Mouse (Mus musculus): ENCODE measurements around the gene Ephb1. TPM values are rescaled to one million over a fixed set of nuclear protein-coding genes. Genes with fewer than 3 reads are reported as not detected.

Gene Ephb1
- polyA plus RNA-seq, 1 experiment from 2014 or later, result 1.7 TPM

DNA sequence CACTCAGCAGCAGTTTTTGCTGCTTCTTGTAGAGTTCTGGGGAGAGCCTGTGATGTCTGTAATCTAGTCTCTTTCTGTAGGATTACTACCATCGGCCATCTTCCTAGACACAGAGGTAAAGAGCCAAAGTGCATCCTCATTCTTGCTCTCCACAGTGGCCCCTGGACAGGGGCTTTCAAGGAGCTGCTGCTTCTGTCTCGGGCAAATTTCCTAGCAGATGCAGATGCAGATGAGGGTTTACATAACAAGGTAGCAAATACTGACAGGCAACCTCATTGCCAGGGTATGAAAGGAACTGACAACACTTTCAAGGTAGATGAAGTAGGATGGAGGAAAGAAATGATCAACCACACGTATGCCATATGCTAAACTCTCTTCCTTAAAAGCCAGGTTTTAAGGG is 4.2 kb upstream of the Ephb1 start:
- H3K9ac ChIP-seq (ENCODE audit: low read length), result no peak overlapping the region
- H3K9me3 ChIP-seq (ENCODE audit: control insufficient read depth, low read length), result no peaks in the 10 kb centered on the region
- H3K27me3 ChIP-seq (ENCODE audit: control insufficient read depth, insufficient read depth, low read length), result peaks cover 56% of the 10 kb centered on the region
- WGBS, result 74% methylated on average over 3 of the region's 3 CpGs
- no peak overlapping the region for H3K4me2 ChIP-seq (ENCODE audit: low read length)
- no peak for ATAC-seq (ENCODE audit: insufficient number of reproducible peaks, insufficient read depth, low FRiP score, low read depth)
- H3K4me3 ChIP-seq (ENCODE audit: control insufficient read depth in 1 of 2, insufficient read depth in 1 of 2, low read depth in 1 of 2, low read length in 2 of 2), result no peak overlapping the region
- peaks cover 0 to 7% of the 10 kb centered on the region in 2 experiments; a peak in 1 of 4 replicates for H3K4me1 ChIP-seq (ENCODE audit: control insufficient read depth in 2 of 2, insufficient read depth in 2 of 2, low read length in 2 of 2)
- no peak overlapping the region for H3K27ac ChIP-seq (replicated peaks in 1 of 2; ENCODE audit: control insufficient read depth in 1 of 2, insufficient read depth in 1 of 2, low read depth in 2 of 2, low read length in 2 of 2)
- H3K36me3 ChIP-seq (ENCODE audit: control insufficient read depth, insufficient read depth, low read length), result no peaks in the 10 kb centered on the region

DNA sequence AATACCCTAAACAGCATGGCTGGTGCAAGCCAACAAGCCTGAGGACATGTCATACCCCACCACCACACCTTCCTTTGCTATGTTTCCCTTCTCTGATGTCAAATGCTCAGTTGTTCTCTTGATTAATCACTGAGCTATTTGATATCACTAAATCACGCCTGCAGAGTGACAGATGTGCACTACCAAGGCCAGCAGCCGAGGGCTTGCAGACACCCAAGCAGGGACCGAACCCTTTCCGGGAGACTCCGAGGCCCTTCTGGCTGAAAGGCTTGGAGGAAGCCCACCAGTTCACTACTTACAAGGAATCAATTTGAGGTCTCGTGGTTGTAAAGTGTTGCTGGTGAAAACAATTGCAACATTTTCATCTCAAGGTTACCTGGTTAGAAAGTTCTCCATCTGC is 3.5 kb upstream of the Ephb1 start:
- WGBS, result 74% methylated on average over 6 of the region's 6 CpGs
- H3K9ac ChIP-seq (ENCODE audit: low read length), result no peak overlapping the region
- ATAC-seq (ENCODE audit: insufficient number of reproducible peaks, insufficient read depth, low FRiP score, low read depth), result no peak
- H3K27ac ChIP-seq (replicated peaks in 1 of 2; ENCODE audit: control insufficient read depth in 1 of 2, insufficient read depth in 1 of 2, low read depth in 2 of 2, low read length in 2 of 2), result no peak overlapping the region
- H3K4me2 ChIP-seq (ENCODE audit: low read length), result no peak overlapping the region
- peaks cover 63% of the 10 kb centered on the region for H3K27me3 ChIP-seq (ENCODE audit: control insufficient read depth, insufficient read depth, low read length)
- H3K4me1 ChIP-seq (ENCODE audit: control insufficient read depth in 2 of 2, insufficient read depth in 2 of 2, low read length in 2 of 2), result peaks cover 0 to 14% of the 10 kb centered on the region in 2 experiments; a peak in 2 of 4 replicates
- no peak overlapping the region for H3K4me3 ChIP-seq (ENCODE audit: control insufficient read depth in 1 of 2, insufficient read depth in 1 of 2, low read depth in 1 of 2, low read length in 2 of 2)
- no peaks in the 10 kb centered on the region for H3K9me3 ChIP-seq (ENCODE audit: control insufficient read depth, low read length)
- no peaks in the 10 kb centered on the region for H3K36me3 ChIP-seq (ENCODE audit: control insufficient read depth, insufficient read depth, low read length)

DNA sequence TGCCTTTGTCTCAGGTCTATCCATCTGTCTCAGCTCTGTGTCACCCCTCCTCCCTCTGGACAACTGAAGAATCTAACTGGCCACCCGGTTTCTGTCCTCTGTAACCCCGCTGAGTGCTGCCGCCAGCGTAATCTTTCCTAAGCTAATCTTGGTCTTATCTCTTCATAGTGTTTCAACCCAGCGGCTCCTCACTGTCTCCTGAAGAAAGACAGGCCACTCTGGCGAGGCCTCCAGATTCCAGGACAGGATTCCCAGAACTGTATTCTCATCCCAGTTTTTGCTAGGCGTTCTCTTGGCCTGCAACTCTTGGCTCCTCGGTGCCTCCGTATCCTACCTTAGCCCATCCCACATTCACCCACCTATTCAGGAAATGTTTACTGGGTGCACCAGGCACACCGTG is 2.0 kb upstream of the Ephb1 start:
- H3K4me1 ChIP-seq (ENCODE audit: control insufficient read depth in 2 of 2, insufficient read depth in 2 of 2, low read length in 2 of 2), result peaks cover 0 to 18% of the 10 kb centered on the region in 2 experiments; a peak in 2 of 4 replicates
- no peak for ATAC-seq (ENCODE audit: insufficient number of reproducible peaks, insufficient read depth, low FRiP score, low read depth)
- H3K9ac ChIP-seq (ENCODE audit: low read length), result no peak overlapping the region
- no peaks in the 10 kb centered on the region for H3K36me3 ChIP-seq (ENCODE audit: control insufficient read depth, insufficient read depth, low read length)
- H3K9me3 ChIP-seq (ENCODE audit: control insufficient read depth, low read length), result no peaks in the 10 kb centered on the region
- 11% methylated on average over 10 of the region's 10 CpGs for WGBS
- no peak overlapping the region for H3K4me3 ChIP-seq (ENCODE audit: control insufficient read depth in 1 of 2, insufficient read depth in 1 of 2, low read depth in 1 of 2, low read length in 2 of 2)
- no peak overlapping the region for H3K4me2 ChIP-seq (ENCODE audit: low read length)
- H3K27ac ChIP-seq (replicated peaks in 1 of 2; ENCODE audit: control insufficient read depth in 1 of 2, insufficient read depth in 1 of 2, low read depth in 2 of 2, low read length in 2 of 2), result no peak overlapping the region
- H3K27me3 ChIP-seq (ENCODE audit: control insufficient read depth, insufficient read depth, low read length), result peaks cover 78% of the 10 kb centered on the region

DNA sequence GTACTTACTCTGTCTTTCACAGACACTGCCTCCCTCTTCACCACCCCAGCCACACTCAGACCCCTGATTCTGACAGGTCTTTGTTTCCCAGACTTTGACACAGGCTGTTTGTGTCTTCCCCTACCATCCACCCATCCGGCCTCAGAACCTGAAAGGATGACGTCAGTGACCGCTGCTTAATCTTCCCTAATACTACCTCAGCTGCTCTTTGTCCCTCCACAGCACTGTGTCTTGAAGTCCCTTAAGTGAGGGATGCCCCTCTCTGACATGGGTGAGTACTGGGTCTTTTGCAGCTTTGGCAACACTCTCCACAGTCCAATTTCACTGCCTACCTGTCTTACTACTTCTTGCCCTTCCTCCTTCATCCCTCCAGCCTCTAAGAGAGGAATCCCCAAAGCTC is 1.2 kb upstream of the Ephb1 start:
- WGBS, result 51% methylated on average over 3 of the region's 3 CpGs
- Histone ChIP-seq H3K27me3 (ENCODE audit: control insufficient read depth, insufficient read depth, low read length) (peaks cover 86% of the 10 kb centered on the region), H3K36me3 (ENCODE audit: control insufficient read depth, insufficient read depth, low read length) (no peaks in the 10 kb centered on the region), H3K27ac (replicated peaks in 1 of 2; ENCODE audit: control insufficient read depth in 1 of 2, insufficient read depth in 1 of 2, low read depth in 2 of 2, low read length in 2 of 2) (no peak overlapping the region), H3K9me3 (ENCODE audit: control insufficient read depth, low read length) (no peaks in the 10 kb centered on the region), H3K9ac (ENCODE audit: low read length) (no peak overlapping the region), H3K4me2 (ENCODE audit: low read length) (no peak overlapping the region), H3K4me3 (ENCODE audit: control insufficient read depth in 1 of 2, insufficient read depth in 1 of 2, low read depth in 1 of 2, low read length in 2 of 2) (no peak overlapping the region), H3K4me1 (ENCODE audit: control insufficient read depth in 2 of 2, insufficient read depth in 2 of 2, low read length in 2 of 2) (peaks cover 0 to 18% of the 10 kb centered on the region in 2 experiments; a peak in 2 of 4 replicates)
- ATAC-seq (ENCODE audit: insufficient number of reproducible peaks, insufficient read depth, low FRiP score, low read depth), result no peak

DNA sequence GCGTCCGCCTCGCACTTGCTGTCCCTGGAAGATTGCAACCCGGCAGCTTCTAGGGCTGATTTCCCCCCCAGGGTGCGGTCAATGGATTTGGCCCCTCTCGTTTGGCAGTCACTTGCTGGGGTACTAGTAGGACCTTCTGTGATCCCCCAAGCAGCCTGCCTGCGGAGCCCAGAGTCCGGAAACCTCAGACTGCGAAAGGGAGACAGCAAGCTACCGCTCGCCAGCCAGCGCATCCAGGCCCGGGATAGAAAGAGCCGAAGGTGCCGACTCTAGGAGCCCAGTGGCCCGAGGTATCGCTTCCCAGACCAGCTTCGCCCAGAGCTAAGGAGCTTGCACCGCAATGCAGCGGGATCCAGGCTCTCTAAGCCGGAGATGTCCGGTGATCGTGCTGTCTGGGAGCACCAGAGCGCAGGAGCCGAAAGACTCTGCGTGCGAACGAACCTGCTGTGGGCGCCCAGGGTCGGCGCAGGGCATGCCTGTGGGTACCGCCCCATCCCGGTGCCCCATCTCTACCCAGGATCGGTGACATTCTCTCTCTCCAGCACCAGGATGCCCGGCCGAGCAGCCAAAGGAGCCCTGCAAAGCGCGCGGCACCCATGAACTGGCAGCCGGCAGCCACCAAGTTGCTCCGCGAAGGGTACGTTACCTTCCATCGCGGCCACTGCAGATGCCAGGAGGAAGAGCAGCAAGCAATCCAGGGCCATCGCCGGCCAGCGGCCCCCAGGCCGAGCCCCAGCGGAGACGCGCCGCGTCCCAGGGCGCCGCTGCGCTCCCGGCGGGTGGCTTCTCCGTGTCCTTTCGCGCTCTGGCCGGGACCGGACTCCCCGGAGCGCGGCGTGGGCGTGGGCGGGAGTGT is 629 bp downstream of the Ephb1 start:
- under 1% methylated on average over 69 of the region's 70 CpGs for WGBS
- no peaks in the 10 kb centered on the region for H3K36me3 ChIP-seq (ENCODE audit: control insufficient read depth, insufficient read depth, low read length)
- peak overlapping the region; percentile 54 to 58 for H3K4me3 ChIP-seq (ENCODE audit: control insufficient read depth in 1 of 2, insufficient read depth in 1 of 2, low read depth in 1 of 2, low read length in 2 of 2)
- H3K4me1 ChIP-seq (ENCODE audit: control insufficient read depth in 2 of 2, insufficient read depth in 2 of 2, low read length in 2 of 2), result peaks cover 0 to 18% of the 10 kb centered on the region in 2 experiments; a peak in 2 of 4 replicates
- H3K27ac ChIP-seq (replicated peaks in 1 of 2; ENCODE audit: control insufficient read depth in 1 of 2, insufficient read depth in 1 of 2, low read depth in 2 of 2, low read length in 2 of 2), result no peak overlapping the region
- H3K27me3 ChIP-seq (ENCODE audit: control insufficient read depth, insufficient read depth, low read length), result peaks cover 97% of the 10 kb centered on the region
- H3K9ac ChIP-seq (ENCODE audit: low read length), result peak overlapping the region; percentile 63
- 0 out of 2 replicates have a peak, but pooled peaks have one; percentile 15 for ATAC-seq (ENCODE audit: insufficient number of reproducible peaks, insufficient read depth, low FRiP score, low read depth)
- no peaks in the 10 kb centered on the region for H3K9me3 ChIP-seq (ENCODE audit: control insufficient read depth, low read length)
- peak overlapping the region; percentile 95 for H3K4me2 ChIP-seq (ENCODE audit: low read length)

DNA sequence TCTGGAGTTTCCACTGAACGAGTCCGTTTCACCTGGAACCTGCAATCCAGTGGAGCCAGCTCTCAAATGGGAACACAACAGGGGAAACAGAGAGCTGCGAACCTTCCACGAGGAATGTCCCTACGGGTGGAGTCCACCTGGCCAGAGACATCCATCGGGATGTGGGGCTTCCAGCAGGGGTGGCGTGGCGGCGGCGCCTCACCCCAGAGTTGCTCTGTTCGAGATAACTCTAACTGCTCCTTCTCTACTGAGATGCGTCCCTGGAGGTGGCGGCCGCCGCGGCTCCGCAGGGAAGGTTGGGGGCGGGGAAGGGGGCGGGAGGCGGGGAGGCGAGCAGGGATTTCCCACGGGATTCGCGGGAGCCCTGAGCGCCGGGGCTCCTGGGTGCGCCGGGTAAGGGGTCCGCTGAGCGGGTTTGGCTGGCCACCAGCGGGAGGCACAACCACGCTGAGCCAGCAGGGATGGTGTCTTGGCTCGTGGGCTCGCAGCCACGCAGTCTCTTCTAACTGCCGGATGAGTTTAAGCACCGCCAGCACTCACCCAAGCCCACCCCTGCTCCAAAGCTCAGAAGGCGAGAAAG is 1.3 kb downstream of the Ephb1 start:
- Histone ChIP-seq H3K36me3 (ENCODE audit: control insufficient read depth, insufficient read depth, low read length) (no peaks in the 10 kb centered on the region), H3K27ac (replicated peaks in 1 of 2; ENCODE audit: control insufficient read depth in 1 of 2, insufficient read depth in 1 of 2, low read depth in 2 of 2, low read length in 2 of 2) (no peak overlapping the region), H3K4me3 (ENCODE audit: control insufficient read depth in 1 of 2, insufficient read depth in 1 of 2, low read depth in 1 of 2, low read length in 2 of 2) (peak overlapping the region; percentile 54 to 58), H3K4me2 (ENCODE audit: low read length) (peak overlapping the region; percentile 95), H3K4me1 (ENCODE audit: control insufficient read depth in 2 of 2, insufficient read depth in 2 of 2, low read length in 2 of 2) (peaks cover 0 to 18% of the 10 kb centered on the region in 2 experiments; a peak in 2 of 4 replicates), H3K9me3 (ENCODE audit: control insufficient read depth, low read length) (no peaks in the 10 kb centered on the region), H3K9ac (ENCODE audit: low read length) (no peak overlapping the region; the same call in 1 of the 2 replicates), H3K27me3 (ENCODE audit: control insufficient read depth, insufficient read depth, low read length) (peaks cover 98% of the 10 kb centered on the region)
- ATAC-seq (ENCODE audit: insufficient number of reproducible peaks, insufficient read depth, low FRiP score, low read depth), result no peak
- WGBS, result 0% methylated on average over 38 of the region's 38 CpGs

DNA sequence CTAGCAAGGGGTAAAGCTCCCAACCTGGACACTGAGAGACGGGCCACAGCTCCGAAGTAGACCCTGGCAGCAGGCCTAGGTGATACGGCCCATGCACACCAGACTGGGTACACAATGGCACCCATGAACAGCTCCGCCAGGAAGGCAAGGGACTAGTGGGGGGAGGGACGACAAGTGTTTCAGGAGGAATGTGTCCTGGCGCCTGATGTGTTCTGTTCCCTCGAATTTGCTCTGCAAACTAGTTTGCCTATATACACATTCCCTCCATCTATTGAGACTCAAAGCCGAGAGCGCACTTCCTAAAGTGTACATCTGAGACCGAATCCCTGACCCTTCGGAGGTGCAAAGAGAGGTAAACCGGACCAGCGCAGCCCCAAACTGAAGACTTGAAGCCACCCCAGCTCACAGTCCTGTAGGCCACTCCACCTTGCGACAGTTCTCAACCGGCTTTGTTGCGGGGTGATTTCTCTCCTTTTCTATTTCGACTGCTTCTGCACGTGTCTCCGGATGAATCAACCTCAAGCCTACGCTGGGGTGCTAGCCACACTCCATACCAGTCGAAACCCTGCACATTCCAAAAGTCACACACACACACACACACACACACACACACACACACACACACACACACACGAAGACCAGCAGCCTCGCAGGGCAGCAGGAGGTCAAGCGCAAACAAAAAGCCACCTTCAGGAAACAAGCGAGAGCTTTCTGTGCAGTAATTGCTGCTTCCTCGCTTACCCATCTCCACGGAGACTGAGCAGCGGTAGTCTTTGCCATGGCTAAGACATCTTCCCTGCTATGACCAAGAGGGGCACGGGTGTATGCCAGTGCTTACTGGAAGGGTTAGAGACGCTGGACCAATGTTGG is 2.1 kb downstream of the Ephb1 start:
- Histone ChIP-seq H3K36me3 (ENCODE audit: control insufficient read depth, insufficient read depth, low read length) (no peaks in the 10 kb centered on the region), H3K4me2 (ENCODE audit: low read length) (peak overlapping the region; percentile 95), H3K9me3 (ENCODE audit: control insufficient read depth, low read length) (no peaks in the 10 kb centered on the region), H3K27me3 (ENCODE audit: control insufficient read depth, insufficient read depth, low read length) (peaks cover 98% of the 10 kb centered on the region), H3K4me3 (ENCODE audit: control insufficient read depth in 1 of 2, insufficient read depth in 1 of 2, low read depth in 1 of 2, low read length in 2 of 2) (peak overlapping the region in 1 of 2 experiments; percentile 54; a peak in 2 of 4 replicates), H3K27ac (replicated peaks in 1 of 2; ENCODE audit: control insufficient read depth in 1 of 2, insufficient read depth in 1 of 2, low read depth in 2 of 2, low read length in 2 of 2) (no peak overlapping the region), H3K4me1 (ENCODE audit: control insufficient read depth in 2 of 2, insufficient read depth in 2 of 2, low read length in 2 of 2) (peaks cover 0 to 18% of the 10 kb centered on the region in 2 experiments; a peak in 2 of 4 replicates), H3K9ac (ENCODE audit: low read length) (no peak overlapping the region)
- 3% methylated on average over 30 of the region's 30 CpGs for WGBS
- no peak for ATAC-seq (ENCODE audit: insufficient number of reproducible peaks, insufficient read depth, low FRiP score, low read depth)

Data from heart, embryonic 14.5 days (tissue).